Mouse (Mus musculus): Measurements from ENCODE around the gene Entr1. TPM values are rescaled to one million over a fixed set of nuclear protein-coding genes. Genes with fewer than 3 reads are reported as not detected.

Gene Entr1
- total RNA-seq (2021): 10 to 100 TPM; 55.4 to 58.6 TPM
- long read RNA-seq, experiment 1, transcript Entr1-202 (8 exons, 1,955 nt): major isoform, 33 of 91 reads
- long read RNA-seq, experiment 1, transcript Entr1-201 (9 exons, 2,031 nt): minor isoform, 11 of 91 reads
- long read RNA-seq, experiment 1, partial matches to known transcripts: 12 of 91 reads
- long read RNA-seq, experiment 1, other reads (novel, unspliced or antisense): 32 of 91 reads
- long read RNA-seq, experiment 2, transcript Entr1-202 (8 exons, 1,955 nt): major isoform, 47 of 106 reads
- long read RNA-seq, experiment 2, transcript Entr1-201 (9 exons, 2,031 nt): minor isoform, 21 of 106 reads
- long read RNA-seq, experiment 2, partial matches to known transcripts: 3 of 106 reads
- long read RNA-seq, experiment 2, other reads (novel, unspliced or antisense): 34 of 106 reads

GRCm38 (mm10) chr2:26389154-26389690, at the start of gene Entr1, which contains the start of gene Pmpca:
Entr1 (minus strand) TSS chr2:26389316.
Pmpca (plus strand) TSS chr2:26389339.
- intact Hi-C loops (cut with DNase I): loop anchor here (2.0 kb wide), 1 partner anchor 36 kb away; the partner anchor contains the start of gene Dnlz
- peak; percentile 91 to 95 for DNase-seq

GRCm38 (mm10) chr2:26438373-26438772, 49.3 kb upstream of the Entr1 start:
- no peak for DNase-seq
- intact Hi-C loops (cut with DNase I): no loop called here

DNA sequence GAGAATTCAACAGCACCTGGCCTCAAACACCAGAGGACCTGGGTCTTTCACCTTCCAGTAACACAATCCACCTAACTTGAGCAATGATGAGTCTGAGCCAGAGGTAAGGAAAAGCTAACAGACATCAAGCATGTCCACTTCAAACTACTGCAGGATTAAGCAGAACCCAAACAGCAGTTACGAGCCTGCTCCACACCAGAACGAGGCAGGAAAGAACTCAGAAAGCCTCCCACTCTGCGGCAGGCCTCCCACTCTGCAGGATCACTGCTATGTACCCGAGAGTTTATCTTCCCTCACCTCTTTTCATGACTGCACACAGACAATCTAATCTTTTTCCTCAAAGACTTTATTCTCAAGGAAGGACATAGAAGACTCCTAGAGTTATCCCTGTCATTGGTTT, 48.1 kb upstream of the Entr1 start:
- DNase-seq: no peak
- intact Hi-C loops (cut with DNase I): no loop called here

GRCm38 (mm10) chr2:26434791-26435572, 45.9 kb upstream of the Entr1 start:
- intact Hi-C loops (cut with DNase I): no loop called here
- DNase-seq: no peak

GRCm38 (mm10) chr2:26429851-26430250, 40.7 kb upstream of the Entr1 start:
- intact Hi-C loops (cut with DNase I): no loop called here
- no peak for DNase-seq

DNA sequence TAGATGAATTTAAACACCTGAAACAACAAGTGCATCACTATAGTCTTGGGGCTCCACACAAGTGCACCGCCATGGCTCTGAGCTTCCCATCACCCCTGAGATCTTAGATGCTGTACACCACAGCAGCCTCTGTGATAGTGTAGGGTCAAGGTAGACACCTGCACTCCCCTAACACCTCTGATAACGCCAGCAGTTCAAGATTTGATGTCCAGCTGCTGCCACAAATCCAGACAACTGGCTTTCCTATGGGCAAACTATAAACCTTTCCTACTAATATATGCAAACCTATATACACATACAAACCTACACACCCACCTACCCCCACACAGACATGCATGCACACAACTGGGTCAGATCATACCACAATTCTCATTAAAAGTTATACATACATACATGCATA, 35.4 kb upstream of the Entr1 start:
- no peak for DNase-seq
- intact Hi-C loops (cut with DNase I): no loop called here

GRCm38 (mm10) chr2:26423086-26423485, 34.0 kb upstream of the Entr1 start:
- intact Hi-C loops (cut with DNase I): no loop called here
- DNase-seq: no peak

DNA sequence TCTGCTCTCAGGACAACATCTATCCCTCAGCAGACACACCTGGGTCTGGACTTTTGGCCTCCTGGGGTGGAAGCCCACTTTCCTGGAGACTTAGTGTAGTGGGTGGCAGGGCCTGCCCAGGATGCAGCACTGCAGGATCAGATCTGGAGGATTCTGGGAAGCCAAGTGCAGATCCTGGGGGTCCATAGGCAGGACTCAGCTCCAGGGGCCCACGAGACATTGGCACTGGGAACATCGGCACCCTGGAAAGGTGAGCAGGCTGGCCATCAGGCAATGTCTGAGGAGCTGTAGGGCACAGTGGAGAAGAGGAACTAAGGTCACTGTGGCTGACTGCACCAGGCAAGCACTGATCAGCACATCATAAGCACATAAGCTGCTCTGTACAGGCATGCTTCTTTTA, 32.9 kb upstream of the Entr1 start:
- DNase-seq: no peak

DNA sequence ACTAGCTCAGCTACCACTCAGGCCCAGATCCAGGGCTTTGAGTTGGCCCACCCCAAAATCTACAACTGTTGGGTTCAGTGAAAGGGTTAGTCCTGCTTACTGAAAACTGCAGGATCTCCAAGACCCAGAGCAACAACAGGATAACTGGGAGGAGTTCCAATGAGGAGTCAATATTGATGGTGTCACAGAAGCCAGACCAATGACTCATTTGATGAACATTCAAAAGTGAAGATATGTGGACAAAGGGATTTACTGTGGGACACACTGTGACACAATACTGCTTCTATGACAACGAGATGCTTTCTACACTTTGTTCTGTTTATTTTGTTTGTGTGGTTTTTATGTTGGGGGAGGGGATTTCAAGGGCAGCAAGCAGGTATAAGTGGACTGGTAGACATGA, 29.0 kb upstream of the Entr1 start:
- no peak for DNase-seq
- intact Hi-C loops (cut with DNase I): no loop called here

More for the DNA sequence above, 32.9 kb upstream of the Entr1 start:
- intact Hi-C loops (cut with DNase I): no loop called here

- intact Hi-C loops (cut with DNase I): no loop called here
- DNase-seq: no peak
These were observed 27.9 kb upstream of the Entr1 start for GRCm38 (mm10) chr2:26417066-26417465.

DNA sequence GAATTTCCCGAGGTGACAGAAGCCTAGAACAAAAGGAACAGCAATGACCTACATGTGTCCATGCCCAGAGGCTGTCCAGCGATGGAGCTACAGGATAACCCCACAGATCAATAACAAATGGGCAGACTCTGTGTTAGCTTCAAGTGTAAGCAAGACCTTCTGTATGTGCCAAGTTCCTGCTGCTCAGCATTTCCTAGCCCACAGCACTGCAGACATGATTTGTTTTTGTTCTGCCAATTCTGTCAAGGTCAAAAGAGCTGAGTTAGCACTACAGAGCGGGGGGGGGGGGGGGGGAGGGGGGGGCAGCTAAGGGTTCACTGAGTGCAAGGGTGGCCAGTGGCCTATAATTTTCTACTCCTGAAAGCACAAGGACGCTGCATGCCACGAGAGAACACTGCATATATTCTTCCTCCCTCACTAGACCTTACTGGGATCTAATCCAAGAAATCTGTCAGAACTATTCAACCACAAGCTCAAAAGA, 21.9 kb upstream of the Entr1 start:
- intact Hi-C loops (cut with DNase I): no loop called here

GRCm38 (mm10) chr2:26410091-26410490, 21.0 kb upstream of the Entr1 start:
- intact Hi-C loops (cut with DNase I): no loop called here
- DNase-seq: no peak

More for the DNA sequence above, 21.9 kb upstream of the Entr1 start:
- no peak for DNase-seq

DNA sequence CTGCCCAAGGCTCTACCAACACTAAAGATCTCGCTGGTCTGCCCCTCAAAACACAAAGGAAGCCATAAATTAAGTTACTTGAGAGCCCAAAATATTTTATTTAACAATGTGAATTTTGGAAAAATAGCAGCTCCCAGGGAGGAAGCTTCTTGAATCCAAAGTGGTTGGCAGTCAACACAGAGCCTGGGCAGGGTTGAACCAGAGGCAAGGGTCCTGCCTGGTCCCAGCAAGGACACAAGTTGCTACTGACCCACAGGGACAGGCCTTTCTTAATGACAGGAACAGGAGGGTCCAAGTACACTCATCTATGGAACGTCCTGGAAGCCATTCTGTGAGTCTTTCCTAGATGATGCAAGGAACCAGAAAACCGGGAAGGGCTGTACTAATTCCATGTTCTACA, 20.2 kb upstream of the Entr1 start:
- no peak for DNase-seq
- intact Hi-C loops (cut with DNase I): loop anchor here (2.0 to 5.0 kb wide), 2 partner anchors 57 to 151 kb away; partner anchors contain the start of gene Dnlz

DNA sequence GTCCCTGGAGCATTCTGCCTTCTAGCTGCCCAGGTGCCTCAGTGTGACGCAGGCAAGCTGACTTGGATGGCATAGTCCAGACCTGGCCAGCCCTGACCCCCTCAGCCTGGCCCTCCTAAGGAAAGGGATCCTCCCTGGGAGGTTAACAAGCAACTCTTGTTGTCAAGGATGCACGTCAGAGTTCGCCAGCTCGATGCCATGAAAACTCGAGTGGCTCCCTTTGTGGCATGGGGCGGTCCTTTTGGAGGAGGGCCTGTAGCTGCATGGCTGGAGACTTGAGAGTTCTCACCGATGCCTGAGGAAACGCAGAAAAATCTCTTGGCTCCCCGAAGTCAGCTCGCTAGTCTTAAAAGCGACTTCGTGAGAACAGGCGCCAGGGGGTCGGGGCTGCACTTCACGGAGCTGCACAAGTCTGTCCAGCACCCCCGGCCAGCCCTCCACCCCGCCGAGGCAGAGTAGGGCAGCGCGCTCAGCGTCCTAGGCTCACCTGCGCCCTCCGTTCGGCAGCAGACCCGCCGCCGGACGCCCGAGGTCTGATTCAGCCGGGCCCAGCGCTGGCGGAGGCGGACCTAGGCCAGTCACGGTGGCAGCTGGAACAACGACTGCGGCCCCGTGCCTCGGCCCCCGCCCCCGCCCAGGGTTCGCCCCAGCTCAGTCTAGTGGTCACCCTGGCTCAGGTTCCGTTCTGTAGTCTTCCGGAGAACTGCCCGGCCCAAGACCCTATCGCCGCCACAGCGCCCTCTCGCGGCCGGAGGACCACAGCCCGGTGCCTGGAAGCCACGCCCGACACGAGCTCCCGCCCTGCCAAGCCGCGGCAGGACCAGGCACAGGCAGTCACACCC, 19.6 kb upstream of the Entr1 start, which contains the start of gene Inpp5e:
TSS of gene Inpp5e (minus strand) at position 689 of the 842 bp plus-strand sequence.
- DNase-seq: peak; percentile 99 to 100
- intact Hi-C loops (cut with DNase I): loop anchor here (2.0 to 5.0 kb wide), 2 partner anchors 56 to 152 kb away; partner anchors contain the start of gene Dnlz

GRCm38 (mm10) chr2:26403306-26403705, 14.2 kb upstream of the Entr1 start:
- no peak for DNase-seq
- intact Hi-C loops (cut with DNase I): no loop called here

DNA sequence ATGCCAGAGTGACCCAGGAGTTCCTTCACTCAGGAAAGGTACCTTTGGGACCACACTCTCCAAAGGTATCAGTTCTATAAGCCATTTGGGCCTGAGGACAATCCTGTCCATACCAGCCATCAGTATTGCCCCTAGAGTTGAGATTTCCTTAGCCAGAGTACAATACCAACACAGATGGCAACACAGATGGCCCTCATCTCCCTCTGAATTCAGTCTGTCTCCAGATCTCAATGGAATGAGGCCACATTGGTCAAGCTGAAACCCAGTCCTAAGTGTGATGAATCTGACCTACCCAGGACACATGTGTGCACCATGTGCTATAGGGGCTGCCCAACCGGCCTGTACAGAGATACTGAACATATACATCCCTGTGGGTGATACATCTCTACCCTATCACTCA, 13.1 kb upstream of the Entr1 start:
- DNase-seq: no peak
- intact Hi-C loops (cut with DNase I): no loop called here

- no peak for DNase-seq
- intact Hi-C loops (cut with DNase I): no loop called here
These were observed 11.9 kb upstream of the Entr1 start for GRCm38 (mm10) chr2:26401023-26401422.

DNA sequence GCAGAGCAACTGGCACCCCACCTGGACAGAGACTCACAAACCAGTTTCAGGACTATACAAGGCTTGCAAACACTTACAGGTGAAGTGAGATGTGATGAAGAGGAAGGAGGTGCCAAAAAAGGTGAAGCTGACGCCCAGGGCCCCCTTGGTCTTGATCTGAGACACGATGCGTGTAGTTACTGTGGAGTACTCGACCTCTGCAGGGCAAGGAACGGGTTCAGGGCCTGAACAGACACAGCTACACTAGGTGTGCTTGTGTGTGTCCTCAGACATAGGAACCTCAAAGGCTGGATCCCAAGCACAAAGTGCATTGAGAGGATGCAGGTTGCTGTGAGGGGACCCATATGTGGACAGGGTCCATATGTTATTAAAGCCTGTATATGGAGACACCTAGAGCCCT, 11.2 kb upstream of the Entr1 start:
- intact Hi-C loops (cut with DNase I): no loop called here
- DNase-seq: no peak

GRCm38 (mm10) chr2:26399647-26400046, 10.5 kb upstream of the Entr1 start:
- intact Hi-C loops (cut with DNase I): no loop called here

DNA sequence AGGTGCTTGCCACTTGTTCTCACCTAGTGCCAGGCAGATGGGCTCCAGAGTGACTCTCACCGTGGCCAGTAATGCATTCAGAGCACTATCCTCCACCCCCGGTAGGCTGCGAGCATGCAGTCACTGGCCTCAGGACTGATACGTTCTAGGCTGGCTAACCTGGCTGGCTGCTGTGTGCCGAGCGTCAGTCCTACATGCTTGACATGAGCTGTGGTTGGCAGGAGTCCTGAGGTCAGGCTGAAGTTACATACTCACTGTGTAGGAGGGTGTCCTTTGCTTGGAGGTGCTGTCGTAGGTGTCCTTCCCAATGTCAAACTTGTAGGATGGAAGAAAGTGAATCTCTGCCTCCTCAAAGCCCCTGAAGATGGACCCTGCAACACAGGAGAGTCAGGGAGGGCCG, 9.9 kb upstream of the Entr1 start:
- intact Hi-C loops (cut with DNase I): no loop called here
- peak in 1 of 2 experiments; percentile 19 for DNase-seq

More at GRCm38 (mm10) chr2:26399647-26400046, 10.5 kb upstream of the Entr1 start:
- DNase-seq: peak; percentile 42 to 63

Measured in heart, postnatal 14 days (tissue).